Mouse (Mus musculus) liver, postnatal 0 days (tissue): ENCODE measurements around the gene Luzp1. TPM values are rescaled to one million over a fixed set of nuclear protein-coding genes. Genes with fewer than 3 reads are reported as not detected.
A peak's percentile ranks its signal among the peaks of the same experiment; 100 is the strongest.

Experiments
- ATAC-seq: fragments of 200-750 bp; cut with Nextera tagmentation; 2 replicates; pipeline ENCODE4 v1.8.0; 2017; ENCODE audit warnings: mild to moderate bottlenecking, moderate library complexity
- DNase-seq: peaks from one replicate; pipeline ENCODE4 v3.0.0-alpha.2; 2016
- H3K27ac ChIP-seq: fragments of 300-500 bp; sonication (generic); 2 replicates; pipeline ENCODE4 v1.5.1; 2014; ENCODE audit warnings: antibody characterized with exemption, moderate library complexity, mild to moderate bottlenecking, low read depth
- H3K27me3 ChIP-seq: fragments of 300-500 bp; sonication (generic); 2 replicates; pipeline ENCODE4 v1.6.1; 2014; ENCODE audit warnings: low read length, control low read depth, mixed read lengths; ENCODE audit not compliant: insufficient read depth
- H3K36me3 ChIP-seq: fragments of 300-500 bp; sonication (generic); replicated peaks from 2 replicates; pipeline ENCODE4 v1.6.1; 2014; ENCODE audit warnings: mild to moderate bottlenecking, control low read depth, low read length, moderate library complexity, mixed read lengths; ENCODE audit not compliant: insufficient read depth
- H3K4me1 ChIP-seq: fragments of 300-500 bp; sonication (generic); 2 replicates; pipeline ENCODE4 v1.6.1; 2014; ENCODE audit warnings: antibody characterized with exemption, mild to moderate bottlenecking, control low read depth; ENCODE audit not compliant: insufficient read depth
- H3K4me2 ChIP-seq: fragments of 300-500 bp; sonication (generic); 2 replicates; pipeline ENCODE4 v1.6.1; 2014; ENCODE audit warnings: low read depth, mild to moderate bottlenecking, low read length, moderate library complexity, mixed read lengths
- H3K4me3 ChIP-seq: fragments of 300-500 bp; sonication (generic); 2 replicates; pipeline ENCODE4 v1.5.1; 2014; ENCODE audit warnings: low read depth, low read length
- H3K9ac ChIP-seq: fragments of 300-500 bp; sonication (generic); replicated peaks from 2 replicates; pipeline ENCODE4 v1.6.1; 2014; ENCODE audit warnings: mild to moderate bottlenecking, moderate library complexity
- H3K9me3 ChIP-seq: fragments of 300-500 bp; sonication (generic); 2 replicates; pipeline ENCODE4 v1.6.1; 2016; ENCODE audit warnings: mild to moderate bottlenecking, control low read depth, low read length, mixed read lengths
- CTCF ChIP-seq: sonication (generic); IDR thresholded peaks from 2 replicates; pipeline ENCODE4 v1.5.1; 2016; ENCODE audit warnings: antibody characterized with exemption, low read depth
- EP300 ChIP-seq: IDR thresholded peaks from 2 replicates; pipeline ENCODE4 v1.6.1; 2016; ENCODE audit warnings: antibody characterized with exemption, low read depth, mild to moderate bottlenecking
- WGBS: fragments of 180-500 bp; shearing (Covaris S2); extraction: QIAGEN DNeasy Blood & Tissue Kit; methylation state at CpG from one replicate; pipeline ENCODE4 v1.1.7; 2014; ENCODE audit not compliant: insufficient replicate concordance; 5-methylcytosine and 5-hydroxymethylcytosine counted together
- polyA plus RNA-seq: library from polyadenylated mRNA; unstranded; fragments of >200 nt; fragmentation: Nextera tagmentation; extraction: Ambion mirVana; gene quantifications from 2 replicates; pipeline ENCODE4 v1.2.1, GENCODE M21; 2015

Luzp1 gene
- polyA plus RNA-seq, 1 experiment from 2014 or later = 18.1 TPM

GRCm38 (mm10) chr4:136569998-136570397, 100.4 kb downstream of the Luzp1 start:
- Histone ChIP-seq H3K4me2 (no peak overlapping the region), H3K27ac (no peak overlapping the region), H3K4me1 (no peaks in the 10 kb centered on the region; the same call in 1 of the 2 replicates), H3K9me3 (no peaks in the 10 kb centered on the region), H3K27me3 (no peaks in the 10 kb centered on the region), H3K36me3 (peaks cover 37% of the 10 kb centered on the region), H3K9ac (no peak overlapping the region), H3K4me3 (no peak overlapping the region)
- no peak for DNase-seq
- ATAC-seq = 0 out of 2 replicates have a peak, but pooled peaks have one; percentile 31
- TF ChIP-seq EP300 = no peak
- TF ChIP-seq CTCF = no peak

GRCm38 (mm10) chr4:136581885-136582284, 112.3 kb downstream of the Luzp1 start:
- Histone ChIP-seq H3K4me2 (no peak overlapping the region), H3K36me3 (no peaks in the 10 kb centered on the region), H3K27ac (no peak overlapping the region), H3K9ac (no peak overlapping the region), H3K4me1 (no peaks in the 10 kb centered on the region), H3K9me3 (no peaks in the 10 kb centered on the region), H3K4me3 (no peak overlapping the region), H3K27me3 (no peaks in the 10 kb centered on the region)
- no peak for ATAC-seq
- WGBS = 84% methylated on average over 3 of the region's 3 CpGs
- no peak for DNase-seq
- no peak for TF ChIP-seq CTCF
- no peak for TF ChIP-seq EP300

- Histone ChIP-seq H3K36me3 (0 out of 2 replicates have a peak, but pooled peaks cover 2% of the 10 kb centered on the region), H3K27me3 (no peaks in the 10 kb centered on the region), H3K9me3 (no peaks in the 10 kb centered on the region), H3K4me2 (no peak overlapping the region), H3K4me3 (no peak overlapping the region), H3K27ac (no peak overlapping the region), H3K4me1 (no peaks in the 10 kb centered on the region; the same call in 1 of the 2 replicates), H3K9ac (no peak overlapping the region)
- 85% methylated on average over 4 of the region's 4 CpGs for WGBS
- TF ChIP-seq CTCF = no peak
- TF ChIP-seq EP300 = no peak
- DNase-seq (no peak), ATAC-seq (no peak)
These were observed 117.8 kb downstream of the Luzp1 start for GRCm38 (mm10) chr4:136587221-136587827.

GRCm38 (mm10) chr4:136588003-136588402, 118.4 kb downstream of the Luzp1 start:
- H3K36me3 ChIP-seq = 0 out of 2 replicates have a peak, but pooled peaks cover 2% of the 10 kb centered on the region
- no peak overlapping the region for H3K9ac ChIP-seq
- 48% methylated on average over 4 of the region's 4 CpGs for WGBS
- no peak for TF ChIP-seq EP300
- no peak for TF ChIP-seq CTCF
- ATAC-seq (no peak), DNase-seq (no peak)
- peaks cover 3% of the 10 kb centered on the region; the same call in 1 of the 2 replicates for H3K4me1 ChIP-seq
- no peak overlapping the region for H3K4me3 ChIP-seq
- no peaks in the 10 kb centered on the region for H3K9me3 ChIP-seq
- H3K4me2 ChIP-seq = no peak overlapping the region
- H3K27ac ChIP-seq = no peak overlapping the region
- no peaks in the 10 kb centered on the region for H3K27me3 ChIP-seq

- Histone ChIP-seq H3K4me2 (no peak overlapping the region), H3K4me1 (peaks cover 3% of the 10 kb centered on the region; the same call in 1 of the 2 replicates), H3K9me3 (no peaks in the 10 kb centered on the region), H3K27me3 (no peaks in the 10 kb centered on the region), H3K27ac (no peak overlapping the region), H3K36me3 (0 out of 2 replicates have a peak, but pooled peaks cover 2% of the 10 kb centered on the region), H3K9ac (no peak overlapping the region), H3K4me3 (no peak overlapping the region)
- no peak for TF ChIP-seq CTCF
- no peak for TF ChIP-seq EP300
- 49% methylated on average over 4 of the region's 4 CpGs for WGBS
- DNase-seq (no peak), ATAC-seq (no peak)
These were observed 122.5 kb downstream of the Luzp1 start for GRCm38 (mm10) chr4:136592111-136592510.

- H3K4me3 ChIP-seq = no peak overlapping the region
- no peaks in the 10 kb centered on the region for H3K9me3 ChIP-seq
- no peak for ATAC-seq
- 88% methylated on average over 2 of the region's 2 CpGs for WGBS
- H3K4me1 ChIP-seq = peaks cover 3% of the 10 kb centered on the region; the same call in 1 of the 2 replicates
- no peak for TF ChIP-seq EP300
- no peak for TF ChIP-seq CTCF
- no peak overlapping the region for H3K4me2 ChIP-seq
- H3K27me3 ChIP-seq = no peaks in the 10 kb centered on the region
- DNase-seq = no peak
- 0 out of 2 replicates have a peak, but pooled peaks cover 2% of the 10 kb centered on the region for H3K36me3 ChIP-seq
- H3K9ac ChIP-seq = no peak overlapping the region
- H3K27ac ChIP-seq = no peak overlapping the region
These were observed 124.4 kb downstream of the Luzp1 start for GRCm38 (mm10) chr4:136594006-136594405.
